Mouse (Mus musculus): ENCODE measurements around the gene Adrm1. TPM values are rescaled to one million over a fixed set of nuclear protein-coding genes. Genes with fewer than 3 reads are reported as not detected.

Gene Adrm1
- 17.1 TPM for polyA plus RNA-seq (2014; fragmentation: Illumina TruSeq; extraction: RNeasy Lipid Tissue Mini Kit (QIAGEN cat#74804); ENCODE audit: low read depth, low replicate concordance)

GRCm38 (mm10) chr2:180170806-180171521 is at the start of gene Adrm1:
TSS of gene Adrm1 (plus strand) at chr2:180171485.

Other genes with a start within 250 kb of the Adrm1 start
- gene Taf4, start 194.8 kb upstream of the Adrm1 start, polyA plus RNA-seq (2014; fragmentation: Illumina TruSeq; extraction: RNeasy Lipid Tissue Mini Kit (QIAGEN cat#74804); ENCODE audit: low read depth, low replicate concordance), result 9.7 TPM
- gene Lsm14b, start 146.5 kb upstream of the Adrm1 start, polyA plus RNA-seq (2014; fragmentation: Illumina TruSeq; extraction: RNeasy Lipid Tissue Mini Kit (QIAGEN cat#74804); ENCODE audit: low read depth, low replicate concordance), result 37.2 TPM
- 51.8 TPM for gene Psma7, start 129.1 kb upstream of the Adrm1 start, polyA plus RNA-seq (2014; fragmentation: Illumina TruSeq; extraction: RNeasy Lipid Tissue Mini Kit (QIAGEN cat#74804); ENCODE audit: low read depth, low replicate concordance)
- gene Ss18l1, start 129.0 kb upstream of the Adrm1 start, polyA plus RNA-seq (2014; fragmentation: Illumina TruSeq; extraction: RNeasy Lipid Tissue Mini Kit (QIAGEN cat#74804); ENCODE audit: low read depth, low replicate concordance), result 9.4 TPM
- gene Mtg2, start 100.9 kb upstream of the Adrm1 start, polyA plus RNA-seq (2014; fragmentation: Illumina TruSeq; extraction: RNeasy Lipid Tissue Mini Kit (QIAGEN cat#74804); ENCODE audit: low read depth, low replicate concordance), result 2.3 TPM
- gene Hrh3, start 67.0 kb upstream of the Adrm1 start, polyA plus RNA-seq (2014; fragmentation: Illumina TruSeq; extraction: RNeasy Lipid Tissue Mini Kit (QIAGEN cat#74804); ENCODE audit: low read depth, low replicate concordance), result not detected
- 58.9 TPM for gene Osbpl2, start 52.2 kb upstream of the Adrm1 start, polyA plus RNA-seq (2014; fragmentation: Illumina TruSeq; extraction: RNeasy Lipid Tissue Mini Kit (QIAGEN cat#74804); ENCODE audit: low read depth, low replicate concordance)
- gene Lama5, start 54.4 kb downstream of the Adrm1 start, polyA plus RNA-seq (2014; fragmentation: Illumina TruSeq; extraction: RNeasy Lipid Tissue Mini Kit (QIAGEN cat#74804); ENCODE audit: low read depth, low replicate concordance), result 2.7 TPM
- 125 TPM for gene Rps21, start 85.9 kb downstream of the Adrm1 start, polyA plus RNA-seq (2014; fragmentation: Illumina TruSeq; extraction: RNeasy Lipid Tissue Mini Kit (QIAGEN cat#74804); ENCODE audit: low read depth, low replicate concordance)
- gene Cables2, start 102.0 kb downstream of the Adrm1 start, polyA plus RNA-seq (2014; fragmentation: Illumina TruSeq; extraction: RNeasy Lipid Tissue Mini Kit (QIAGEN cat#74804); ENCODE audit: low read depth, low replicate concordance), result 6.5 TPM
- gene Rbbp8nl, start 118.4 kb downstream of the Adrm1 start, polyA plus RNA-seq (2014; fragmentation: Illumina TruSeq; extraction: RNeasy Lipid Tissue Mini Kit (QIAGEN cat#74804); ENCODE audit: low read depth, low replicate concordance), result not detected
- gene Gata5, start 163.2 kb downstream of the Adrm1 start, polyA plus RNA-seq (2014; fragmentation: Illumina TruSeq; extraction: RNeasy Lipid Tissue Mini Kit (QIAGEN cat#74804); ENCODE audit: low read depth, low replicate concordance), result 0.36 TPM